Mouse (Mus musculus) small intestine, adult 2 months (tissue): ENCODE results near the gene Crip2. TPM values are rescaled to one million over a fixed set of nuclear protein-coding genes. Genes with fewer than 3 reads are reported as not detected.

Experiments used
- H3K27ac ChIP-seq: fragments of 200-500 bp; 2 replicates; pipeline ENCODE4 v1.5.1; 2012; ENCODE audit warnings: low read depth, low read length, control low read depth, inconsistent platforms; ENCODE audit not compliant: insufficient read depth
- H3K27me3 ChIP-seq: fragments of 200-500 bp; 2 replicates; pipeline ENCODE4 v1.6.1; 2012; ENCODE audit warnings: mild to moderate bottlenecking, moderate library complexity, low read length, inconsistent platforms; ENCODE audit not compliant: control insufficient read depth, insufficient read depth
- H3K36me3 ChIP-seq: fragments of 200-500 bp; 2 replicates; pipeline ENCODE4 v1.6.1; 2012; ENCODE audit warnings: mild to moderate bottlenecking, low read length, control low read depth, inconsistent platforms; ENCODE audit not compliant: control insufficient read depth, insufficient read depth
- H3K4me1 ChIP-seq: fragments of 200-500 bp; 2 replicates; pipeline ENCODE4 v1.6.1; 2012; ENCODE audit warnings: low read length, inconsistent platforms, mixed read lengths; ENCODE audit not compliant: control insufficient read depth, insufficient read depth, insufficient read length
- H3K4me3 ChIP-seq: fragments of 200-500 bp; 2 replicates; pipeline ENCODE4 v1.5.1; 2012; ENCODE audit warnings: low read depth, mild to moderate bottlenecking, control low read depth, inconsistent platforms, low read length, moderate library complexity
- CTCF ChIP-seq: fragments of 200-500 bp; IDR thresholded peaks from 2 replicates; pipeline ENCODE4 v1.5.1; 2012; ENCODE audit warnings: low read depth, mild to moderate bottlenecking, control low read depth, inconsistent platforms, low read length, moderate library complexity, mixed read lengths; ENCODE audit not compliant: insufficient replicate concordance, insufficient read length; ENCODE audit errors: extremely low read depth
- POLR2A ChIP-seq: fragments of 200-500 bp; IDR thresholded peaks from 2 replicates; pipeline ENCODE4 v1.6.1; 2012; ENCODE audit warnings: low read depth, mild to moderate bottlenecking, control low read depth, inconsistent platforms, low read length, moderate library complexity
- WGBS: fragments of 180-500 bp; shearing (Covaris S2); methylation state at CpG from one replicate; pipeline ENCODE4 v1.1.7; 2018; 5-methylcytosine and 5-hydroxymethylcytosine counted together
- polyA plus RNA-seq: library from polyadenylated mRNA; depleted of rRNA; stranded (reverse); fragments of >200 nt; gene quantifications from 2 replicates; pipeline ENCODE4 v1.2.3, GENCODE M21; 2012

The Crip2 gene
- polyA plus RNA-seq, 1 experiment = 86.3 TPM

DNA sequence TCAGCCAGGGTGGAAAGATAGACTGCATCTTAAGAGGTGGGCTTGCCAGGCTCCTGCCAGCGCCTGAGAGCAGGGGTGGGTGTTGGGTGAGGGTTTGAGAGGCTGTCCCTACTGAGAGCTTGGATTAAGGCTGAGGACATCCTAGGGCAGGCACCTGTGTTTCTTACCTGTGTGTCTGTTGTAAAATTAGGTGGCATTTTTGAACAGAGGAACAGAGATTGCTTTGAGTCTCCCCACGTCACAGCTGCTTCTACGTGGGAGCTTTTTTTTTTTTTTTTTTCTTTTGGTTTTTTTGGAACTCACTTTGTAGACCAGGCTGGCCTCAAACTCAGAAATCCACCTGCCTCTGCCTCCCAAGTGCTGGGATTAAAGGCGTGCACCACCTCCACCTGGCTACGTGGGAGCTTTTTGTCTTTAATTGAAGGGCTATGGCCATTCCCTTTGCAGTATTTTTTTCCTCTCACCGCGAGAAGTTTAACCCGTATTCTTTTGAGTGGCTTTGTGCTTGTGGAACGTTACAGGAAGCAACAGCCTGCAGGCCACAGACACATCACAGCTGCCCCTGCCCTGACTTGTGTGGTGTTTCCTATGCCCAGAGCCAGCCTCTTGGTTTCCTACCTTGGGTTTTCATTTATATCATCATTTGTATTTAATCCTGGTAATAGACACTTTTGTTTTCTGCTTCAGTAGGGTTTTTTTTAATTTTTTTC, 38.6 kb upstream of the Crip2 start:
- TF ChIP-seq CTCF (no peak), POLR2A (no peak)
- H3K4me1 ChIP-seq = peaks cover 13% of the 10 kb centered on the region
- H3K36me3 ChIP-seq = no peaks in the 10 kb centered on the region
- no peak overlapping the region for H3K27ac ChIP-seq
- H3K4me3 ChIP-seq = no peak overlapping the region
- H3K27me3 ChIP-seq = no peaks in the 10 kb centered on the region; the same call in 1 of the 2 replicates
- 80% methylated on average over 9 of the region's 9 CpGs for WGBS

DNA sequence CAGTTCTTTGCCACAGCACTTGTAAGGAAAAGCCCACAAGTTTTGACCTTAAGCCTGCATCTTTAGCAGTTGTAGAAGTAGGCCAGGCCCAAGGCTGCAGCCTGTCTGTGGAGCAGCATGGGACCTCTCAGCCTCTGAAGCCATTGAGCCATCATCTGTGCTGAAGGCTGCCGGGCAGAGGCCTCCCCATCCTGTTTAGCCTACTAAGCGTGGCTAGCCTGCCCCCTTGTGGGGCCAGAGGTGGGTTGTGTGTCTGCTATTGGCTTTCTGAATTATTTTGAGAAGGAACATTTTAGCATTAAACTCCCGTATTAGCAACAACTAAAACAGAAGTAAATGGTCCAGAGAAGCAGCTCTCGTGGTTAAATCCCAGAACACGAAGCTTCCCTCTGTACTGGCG, 37.6 kb upstream of the Crip2 start:
- Histone ChIP-seq H3K27ac (no peak overlapping the region), H3K27me3 (no peaks in the 10 kb centered on the region; the same call in 1 of the 2 replicates), H3K4me3 (no peak overlapping the region), H3K36me3 (no peaks in the 10 kb centered on the region), H3K4me1 (peaks cover 12% of the 10 kb centered on the region)
- TF ChIP-seq POLR2A = no peak
- TF ChIP-seq CTCF = peak; percentile 63; the same call in 1 of the 2 replicates
- WGBS = 62% methylated on average over 6 of the region's 6 CpGs

DNA sequence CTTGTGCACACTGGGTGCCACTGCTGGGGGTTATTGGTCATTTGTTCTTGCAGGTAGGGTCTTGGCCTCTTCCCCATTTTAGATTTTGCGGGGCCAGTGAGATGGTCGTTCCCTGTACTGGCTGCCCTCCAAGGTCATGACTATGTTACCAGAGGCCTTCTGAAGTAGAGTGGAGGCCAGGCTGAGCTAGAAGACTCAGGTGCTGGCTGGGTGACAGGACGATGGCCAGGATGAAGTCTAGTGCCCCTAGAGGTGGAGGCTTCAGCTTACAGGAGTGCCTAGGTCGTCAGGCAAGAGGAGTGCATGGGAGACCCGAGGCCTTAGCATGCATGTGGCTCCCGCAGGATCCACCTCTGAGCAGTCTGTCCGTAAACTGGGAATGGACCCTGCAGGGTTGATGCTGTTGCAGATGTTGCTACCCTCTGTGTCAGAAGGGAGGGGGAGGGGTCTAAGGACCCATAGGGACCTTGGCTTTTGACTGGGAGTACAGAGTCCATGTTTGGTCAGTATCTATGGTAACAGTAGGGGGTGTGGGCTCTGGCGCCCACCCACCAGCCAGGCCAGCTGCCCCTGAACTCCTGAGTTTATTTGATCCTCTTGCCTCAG, 36.1 kb upstream of the Crip2 start:
- Histone ChIP-seq H3K4me3 (no peak overlapping the region), H3K27me3 (no peaks in the 10 kb centered on the region), H3K27ac (no peak overlapping the region), H3K4me1 (peaks cover 7% of the 10 kb centered on the region), H3K36me3 (no peaks in the 10 kb centered on the region)
- WGBS = 65% methylated on average over 8 of the region's 8 CpGs
- peak; percentile 25; the same call in 1 of the 2 replicates for TF ChIP-seq CTCF
- TF ChIP-seq POLR2A = no peak

DNA sequence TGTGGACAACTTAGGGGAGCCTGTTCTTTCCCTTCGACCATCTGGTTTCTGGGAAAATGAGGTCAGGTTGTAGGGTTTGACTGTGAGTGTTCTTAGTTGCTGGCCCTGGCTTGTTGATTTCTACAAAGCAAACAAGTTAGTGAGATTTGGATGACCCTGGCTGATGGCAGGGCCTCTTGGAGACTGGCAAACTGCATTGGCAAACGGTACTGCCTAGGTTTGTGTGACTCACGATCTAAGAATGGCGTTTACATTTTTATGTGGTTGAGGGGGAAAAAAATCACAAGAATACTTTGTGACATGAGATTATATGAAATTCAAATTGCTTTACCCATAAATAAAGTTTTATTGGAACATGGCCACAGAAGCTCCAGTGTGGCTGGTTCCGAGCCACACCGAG, 33.6 kb upstream of the Crip2 start:
- Histone ChIP-seq H3K27ac (no peak overlapping the region), H3K36me3 (no peaks in the 10 kb centered on the region), H3K4me3 (no peak overlapping the region), H3K4me1 (peaks cover 10% of the 10 kb centered on the region), H3K27me3 (no peaks in the 10 kb centered on the region)
- TF ChIP-seq CTCF = no peak
- TF ChIP-seq POLR2A = no peak
- WGBS = 70% methylated on average over 6 of the region's 6 CpGs

DNA sequence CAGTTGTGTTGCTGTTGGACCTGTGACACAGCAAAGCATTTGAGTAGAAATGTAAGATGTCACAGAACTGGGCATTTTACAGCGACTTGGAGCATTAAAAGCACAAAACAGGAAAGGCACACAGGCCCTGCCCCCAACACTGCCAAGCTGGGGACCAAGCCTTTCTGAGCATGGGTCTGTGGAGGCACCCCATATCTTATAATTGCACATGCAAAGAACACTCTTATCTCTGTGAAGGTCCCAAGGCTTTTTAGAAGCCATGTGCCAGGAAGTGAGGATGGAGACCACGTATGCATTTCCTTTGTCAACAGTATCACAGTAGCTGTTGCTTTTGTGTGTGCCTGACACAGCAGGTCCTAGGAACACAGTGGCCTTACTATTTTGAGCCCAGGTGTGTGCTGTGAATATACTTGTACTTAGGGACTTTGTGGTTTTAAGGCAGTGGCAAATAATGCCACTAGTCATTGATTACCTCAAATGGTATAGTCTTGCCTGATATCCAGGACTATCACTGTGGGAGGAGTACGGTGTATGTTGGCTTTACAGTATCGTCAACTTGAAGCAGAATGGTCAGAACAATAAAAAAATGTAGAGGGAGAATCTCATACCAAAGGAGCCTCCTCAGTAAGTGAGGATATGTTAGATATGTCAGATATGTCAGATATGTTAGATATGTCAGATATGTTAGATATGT, 32.5 kb upstream of the Crip2 start:
- no peak overlapping the region for H3K4me3 ChIP-seq
- no peaks in the 10 kb centered on the region for H3K27me3 ChIP-seq
- H3K27ac ChIP-seq = no peak overlapping the region
- H3K36me3 ChIP-seq = no peaks in the 10 kb centered on the region
- H3K4me1 ChIP-seq = peaks cover 18% of the 10 kb centered on the region
- no peak for TF ChIP-seq CTCF
- TF ChIP-seq POLR2A = no peak
- 68% methylated on average over 4 of the region's 4 CpGs for WGBS

DNA sequence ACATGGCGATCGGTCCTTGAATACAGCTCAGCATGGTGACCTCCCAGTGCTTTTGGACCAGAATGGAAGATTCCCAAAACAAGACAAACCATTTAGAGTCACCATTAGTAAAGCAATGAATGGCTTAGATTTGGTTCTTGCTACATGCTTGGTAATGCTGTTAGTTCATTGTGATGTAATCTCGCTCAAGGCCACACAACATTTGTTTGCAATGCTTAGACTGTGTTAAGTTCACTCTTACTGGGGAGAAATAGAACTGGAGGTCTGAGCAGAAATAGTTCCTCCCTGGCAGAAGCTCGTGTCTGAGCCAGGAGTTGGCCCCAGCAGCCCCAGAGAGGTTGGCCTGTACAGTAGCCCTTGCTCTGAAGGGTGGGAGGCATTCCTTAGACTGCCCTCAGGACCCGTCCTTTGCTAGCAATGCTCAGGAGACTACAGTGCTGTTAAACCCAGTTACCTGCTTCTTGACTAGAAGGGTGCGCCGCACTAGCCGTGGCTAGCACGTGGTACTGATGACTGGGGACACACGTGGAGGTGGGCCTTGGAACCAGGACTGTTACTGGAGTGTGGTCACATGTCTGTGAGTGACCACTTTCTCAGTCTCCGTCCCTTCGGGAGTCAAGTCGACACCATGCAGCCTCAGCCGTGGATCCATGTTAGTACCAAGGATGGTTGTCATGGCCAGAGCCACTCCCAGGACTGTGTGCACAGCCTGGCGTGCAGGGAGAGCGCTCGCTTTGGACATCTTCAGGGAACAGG, 31.3 kb upstream of the Crip2 start:
- no peaks in the 10 kb centered on the region for H3K27me3 ChIP-seq
- no peak overlapping the region for H3K27ac ChIP-seq
- peaks cover 29% of the 10 kb centered on the region for H3K4me1 ChIP-seq
- no peaks in the 10 kb centered on the region for H3K36me3 ChIP-seq
- whole genome bisulfite sequencing = 88% methylated on average over 17 of the region's 17 CpGs
- no peak for TF ChIP-seq CTCF
- no peak overlapping the region for H3K4me3 ChIP-seq
